Mouse (Mus musculus): ENCODE measurements around the gene Fam110c. TPM values are rescaled to one million over a fixed set of nuclear protein-coding genes. Genes with fewer than 3 reads are reported as not detected.

Gene Fam110c
- polyA plus RNA-seq, 1 experiment from 2014 or later = 0.29 TPM

GRCm38 (mm10) chr12:31080890-31081554 is 7.4 kb downstream of the Fam110c start:
- 81% methylated on average over 6 of the region's 6 CpGs for WGBS
- Histone ChIP-seq H3K9me3 (no peaks in the 10 kb centered on the region), H3K9ac (no peak overlapping the region), H3K4me1 (no peaks in the 10 kb centered on the region), H3K27me3 (peaks cover 11% of the 10 kb centered on the region; the same call in 1 of the 2 replicates), H3K27ac (no peak overlapping the region), H3K4me3 (no peak overlapping the region), H3K36me3 (no peaks in the 10 kb centered on the region), H3K4me2 (no peak overlapping the region)
- no peak for ATAC-seq (ENCODE audit: insufficient number of reproducible peaks, low FRiP score, low TSS enrichment, low read depth)

DNA sequence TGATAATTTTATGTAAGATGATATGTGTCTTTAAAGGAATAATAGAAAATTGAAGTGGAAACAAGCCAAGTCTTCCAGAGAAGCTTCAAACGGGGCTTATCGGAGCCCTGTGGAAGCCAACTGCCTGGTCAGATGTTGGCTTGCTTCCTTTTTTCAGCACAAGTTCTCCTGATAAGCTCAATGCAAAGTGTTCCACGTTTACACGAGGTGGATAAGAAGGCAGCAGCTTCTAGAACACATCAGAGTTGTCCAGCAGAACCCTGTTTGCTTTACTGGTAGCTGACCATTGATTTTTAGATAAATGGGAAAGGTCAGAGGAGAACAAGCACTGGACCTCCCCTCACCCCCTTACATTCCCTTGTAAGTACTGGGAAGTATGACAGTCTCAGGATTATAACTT is 9.3 kb downstream of the Fam110c start:
- WGBS = 71% methylated on average over 4 of the region's 4 CpGs
- ATAC-seq (ENCODE audit: insufficient number of reproducible peaks, low FRiP score, low TSS enrichment, low read depth) = no peak
- H3K27me3 ChIP-seq = 0 out of 2 replicates have a peak, but pooled peaks cover under 1% of the 10 kb centered on the region
- H3K9ac ChIP-seq = no peak overlapping the region
- H3K9me3 ChIP-seq = no peaks in the 10 kb centered on the region
- H3K4me1 ChIP-seq = no peaks in the 10 kb centered on the region
- no peaks in the 10 kb centered on the region for H3K36me3 ChIP-seq
- H3K27ac ChIP-seq = no peak overlapping the region
- H3K4me3 ChIP-seq = no peak overlapping the region
- no peak overlapping the region for H3K4me2 ChIP-seq

DNA sequence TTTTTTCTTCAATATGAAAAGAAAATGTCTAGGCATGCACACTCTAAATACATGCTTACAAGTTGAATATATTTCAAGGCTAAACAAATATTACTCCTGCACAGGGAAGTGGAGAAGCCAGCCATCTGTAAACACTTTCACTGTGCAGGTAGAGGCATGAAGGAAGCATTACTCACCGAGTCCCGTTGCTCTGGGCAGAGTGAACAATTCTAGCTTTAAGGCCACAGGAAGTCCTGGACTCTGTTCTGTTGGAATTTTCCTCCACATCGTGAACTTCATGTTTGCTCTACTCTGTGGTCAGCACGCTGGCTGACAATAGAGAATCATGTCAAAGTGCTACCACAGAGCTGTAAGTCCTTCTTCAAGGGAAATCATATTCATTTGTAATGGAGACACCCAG is 9.7 kb downstream of the Fam110c start:
- Histone ChIP-seq H3K9ac (no peak overlapping the region), H3K4me1 (no peaks in the 10 kb centered on the region), H3K36me3 (no peaks in the 10 kb centered on the region), H3K27me3 (no peaks in the 10 kb centered on the region), H3K27ac (no peak overlapping the region), H3K4me3 (no peak overlapping the region), H3K4me2 (no peak overlapping the region), H3K9me3 (no peaks in the 10 kb centered on the region)
- 70% methylated on average over 4 of the region's 4 CpGs for WGBS
- ATAC-seq (ENCODE audit: insufficient number of reproducible peaks, low FRiP score, low TSS enrichment, low read depth) = no peak

- Histone ChIP-seq H3K4me2 (no peak overlapping the region), H3K4me1 (no peaks in the 10 kb centered on the region), H3K27me3 (no peaks in the 10 kb centered on the region), H3K9me3 (no peaks in the 10 kb centered on the region), H3K36me3 (no peaks in the 10 kb centered on the region), H3K4me3 (no peak overlapping the region), H3K27ac (no peak overlapping the region), H3K9ac (no peak overlapping the region)
- 82% methylated on average over 4 of the region's 4 CpGs for WGBS
- ATAC-seq (ENCODE audit: insufficient number of reproducible peaks, low FRiP score, low TSS enrichment, low read depth) = no peak
Measured at GRCm38 (mm10) chr12:31087060-31087459, 13.4 kb downstream of the Fam110c start.

- Histone ChIP-seq H3K9me3 (no peaks in the 10 kb centered on the region), H3K4me3 (no peak overlapping the region), H3K4me2 (no peak overlapping the region), H3K4me1 (no peaks in the 10 kb centered on the region), H3K9ac (no peak overlapping the region), H3K36me3 (no peaks in the 10 kb centered on the region), H3K27me3 (no peaks in the 10 kb centered on the region), H3K27ac (no peak overlapping the region)
- no peak for ATAC-seq (ENCODE audit: insufficient number of reproducible peaks, low FRiP score, low TSS enrichment, low read depth)
- WGBS = 44% methylated on average over 6 of the region's 6 CpGs
Measured at GRCm38 (mm10) chr12:31090401-31090800, 16.7 kb downstream of the Fam110c start.

GRCm38 (mm10) chr12:31090882-31091640 is 17.4 kb downstream of the Fam110c start:
- no peak overlapping the region for H3K4me3 ChIP-seq
- H3K9ac ChIP-seq = no peak overlapping the region
- 80% methylated on average over 11 of the region's 11 CpGs for WGBS
- no peak overlapping the region for H3K27ac ChIP-seq
- no peaks in the 10 kb centered on the region for H3K9me3 ChIP-seq
- no peaks in the 10 kb centered on the region for H3K36me3 ChIP-seq
- H3K4me1 ChIP-seq = no peaks in the 10 kb centered on the region
- H3K27me3 ChIP-seq = no peaks in the 10 kb centered on the region
- no peak for ATAC-seq (ENCODE audit: insufficient number of reproducible peaks, low FRiP score, low TSS enrichment, low read depth)
- no peak overlapping the region for H3K4me2 ChIP-seq

DNA sequence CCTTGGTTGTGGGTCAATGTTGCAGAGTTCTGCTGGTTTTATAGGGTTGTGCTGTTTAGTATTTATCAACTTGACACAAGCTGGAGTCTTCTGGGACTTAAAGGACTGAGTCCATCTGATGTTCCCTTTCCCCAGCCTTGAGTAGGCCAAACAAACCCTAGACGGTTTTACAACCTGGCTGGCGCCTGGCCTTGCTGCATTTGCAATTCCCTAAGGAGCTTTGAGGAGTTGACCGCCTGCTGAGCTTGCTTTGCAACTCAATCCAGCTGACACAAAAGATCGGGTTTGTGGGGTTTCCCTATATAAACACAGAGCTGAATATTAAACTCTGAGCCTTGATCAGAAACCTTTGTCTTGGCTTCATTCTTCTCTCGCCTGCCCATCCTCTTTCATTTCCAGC is 18.8 kb downstream of the Fam110c start:
- no peak for ATAC-seq (ENCODE audit: insufficient number of reproducible peaks, low FRiP score, low TSS enrichment, low read depth)
- Histone ChIP-seq H3K27me3 (no peaks in the 10 kb centered on the region), H3K9me3 (no peaks in the 10 kb centered on the region), H3K4me3 (no peak overlapping the region), H3K36me3 (no peaks in the 10 kb centered on the region), H3K9ac (no peak overlapping the region), H3K4me1 (no peaks in the 10 kb centered on the region), H3K27ac (no peak overlapping the region), H3K4me2 (no peak overlapping the region)
- 24% methylated on average over 5 of the region's 5 CpGs for WGBS

- Histone ChIP-seq H3K4me2 (no peak overlapping the region), H3K4me1 (no peaks in the 10 kb centered on the region), H3K9ac (no peak overlapping the region), H3K27ac (no peak overlapping the region), H3K4me3 (no peak overlapping the region), H3K27me3 (no peaks in the 10 kb centered on the region), H3K9me3 (no peaks in the 10 kb centered on the region), H3K36me3 (no peaks in the 10 kb centered on the region)
- ATAC-seq (ENCODE audit: insufficient number of reproducible peaks, low FRiP score, low TSS enrichment, low read depth) = no peak
- 91% methylated on average over 6 of the region's 6 CpGs for WGBS
Measured at GRCm38 (mm10) chr12:31097185-31097584, 23.5 kb downstream of the Fam110c start.

DNA sequence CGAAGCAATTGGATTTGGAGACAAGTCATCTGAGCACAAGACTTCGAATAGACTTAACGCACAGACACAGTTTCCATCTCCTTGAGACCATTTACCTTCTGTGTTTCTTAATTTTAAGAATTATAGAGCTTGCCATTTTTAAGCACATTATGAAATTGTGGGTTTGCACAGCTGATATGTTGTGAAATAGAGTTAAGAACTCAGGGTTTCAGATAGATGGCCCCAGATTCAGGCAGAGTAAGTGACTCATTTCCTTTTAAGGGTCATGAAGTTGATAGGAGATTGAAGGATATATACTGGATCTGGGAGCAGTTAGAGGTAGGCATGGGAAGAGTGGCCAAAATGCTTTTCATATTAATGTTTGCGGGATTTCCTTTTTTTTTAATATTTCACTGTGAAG is 27.5 kb downstream of the Fam110c start:
- H3K4me1 ChIP-seq = no peaks in the 10 kb centered on the region
- H3K4me3 ChIP-seq = no peak overlapping the region
- no peaks in the 10 kb centered on the region for H3K9me3 ChIP-seq
- no peak for ATAC-seq (ENCODE audit: insufficient number of reproducible peaks, low FRiP score, low TSS enrichment, low read depth)
- no peak overlapping the region for H3K27ac ChIP-seq
- H3K36me3 ChIP-seq = no peaks in the 10 kb centered on the region
- H3K4me2 ChIP-seq = no peak overlapping the region
- no peaks in the 10 kb centered on the region for H3K27me3 ChIP-seq
- WGBS = 98% methylated on average over 4 of the region's 4 CpGs
- H3K9ac ChIP-seq = no peak overlapping the region

GRCm38 (mm10) chr12:31101821-31102220 is 28.2 kb downstream of the Fam110c start:
- no peaks in the 10 kb centered on the region for H3K27me3 ChIP-seq
- no peaks in the 10 kb centered on the region for H3K9me3 ChIP-seq
- H3K4me1 ChIP-seq = no peaks in the 10 kb centered on the region
- H3K36me3 ChIP-seq = no peaks in the 10 kb centered on the region
- H3K4me3 ChIP-seq = no peak overlapping the region
- H3K9ac ChIP-seq = no peak overlapping the region
- H3K27ac ChIP-seq = no peak overlapping the region
- no peak for ATAC-seq (ENCODE audit: insufficient number of reproducible peaks, low FRiP score, low TSS enrichment, low read depth)
- WGBS = 90% methylated on average over 4 of the region's 4 CpGs
- no peak overlapping the region for H3K4me2 ChIP-seq

GRCm38 (mm10) chr12:31116005-31116466 is 42.4 kb downstream of the Fam110c start:
- Histone ChIP-seq H3K4me3 (no peak overlapping the region), H3K4me2 (no peak overlapping the region), H3K4me1 (no peaks in the 10 kb centered on the region), H3K27ac (no peak overlapping the region), H3K9me3 (no peaks in the 10 kb centered on the region), H3K36me3 (no peaks in the 10 kb centered on the region), H3K9ac (no peak overlapping the region), H3K27me3 (no peaks in the 10 kb centered on the region)
- 14% methylated on average over 8 of the region's 8 CpGs for WGBS
- no peak for ATAC-seq (ENCODE audit: insufficient number of reproducible peaks, low FRiP score, low TSS enrichment, low read depth)

- ATAC-seq (ENCODE audit: insufficient number of reproducible peaks, low FRiP score, low TSS enrichment, low read depth) = no peak
- no peaks in the 10 kb centered on the region for H3K36me3 ChIP-seq
- H3K4me1 ChIP-seq = no peaks in the 10 kb centered on the region
- no peak overlapping the region for H3K27ac ChIP-seq
- no peaks in the 10 kb centered on the region for H3K9me3 ChIP-seq
- H3K9ac ChIP-seq = no peak overlapping the region
- H3K27me3 ChIP-seq = no peaks in the 10 kb centered on the region
- H3K4me2 ChIP-seq = no peak overlapping the region
- no peak overlapping the region for H3K4me3 ChIP-seq
- WGBS = 68% methylated on average over 5 of the region's 5 CpGs
Measured at GRCm38 (mm10) chr12:31120535-31120934, 46.9 kb downstream of the Fam110c start.
